ENCODE assay signal across 9 mouse cellular contexts in the genomic region with DNA sequence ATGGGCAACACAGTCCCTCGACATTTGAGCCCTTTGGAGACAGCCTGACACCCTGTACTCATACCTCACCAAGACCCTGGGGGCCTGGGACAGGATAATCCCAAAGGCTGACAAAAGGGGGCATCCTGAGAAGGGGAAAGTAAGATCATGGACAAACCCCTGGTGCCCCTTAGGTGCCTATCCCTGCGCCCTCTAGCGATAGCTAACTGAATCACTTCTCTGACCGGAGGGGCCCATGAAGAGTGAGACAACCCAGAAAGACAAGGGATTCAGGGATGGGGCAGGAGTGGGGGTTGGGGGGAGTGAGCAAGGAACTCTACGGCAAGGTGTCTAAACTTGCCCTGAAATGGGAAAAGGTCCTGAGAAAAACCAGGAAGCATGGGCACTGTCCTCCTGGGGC. TPM values are rescaled to one million over a fixed set of nuclear protein-coding genes. Genes with fewer than 3 reads are reported as not detected.
DNase-seq lines count a peak whose midpoint lies in the region.
"Had no signal": no experiment of that assay in that cellular context is flagged by ENCODE, and none has a peak within 500 bp of the region (broad histone marks: within the 10 kb centered on the region; RNA-seq: fewer than 3 reads in every experiment).

No protein-coding gene starts in this region.

- no peaks in the 10 kb centered on the region for H3K9me3 ChIP-seq in heart, embryonic 10.5 days
- H3K9me3 ChIP-seq: megakaryocyte, embryonic 14.5 days had no signal

- 9% methylated on average over 5 of the region's 5 CpGs for WGBS in heart, embryonic 10.5 days

- DNase-seq in heart, postnatal 4 days = peak; percentile 60
- no peak for DNase-seq in heart, embryonic 10.5 days (ENCODE audit: low spot score)
- DNase-seq in thymus, postnatal 0 days (ENCODE audit: low spot score) = peak; percentile 35
- no peak for DNase-seq in thymus, postnatal 36 days
- peak; percentile 37 for DNase-seq in forelimb bud, embryonic 11.5 days (ENCODE audit: low read depth, low spot score)
- peak; percentile 62 for DNase-seq in thymus, postnatal 4 days
- DNase-seq in spleen, postnatal 36 days (ENCODE audit: low spot score in 2 of 2) = no peak
- DNase-seq in right cerebral cortex, postnatal 36 days (ENCODE audit: low spot score in 2 of 2) = no peak

- peaks cover 98% of the 10 kb centered on the region for H3K27me3 ChIP-seq in heart, embryonic 10.5 days (ENCODE audit: insufficient read depth, poor library complexity, severe bottlenecking)

- no peak overlapping the region for H3K4me3 ChIP-seq in heart, embryonic 10.5 days
- H3K4me3 ChIP-seq: megakaryocyte, embryonic 14.5 days had no signal

- no peak overlapping the region for H3K27ac ChIP-seq in heart, embryonic 10.5 days

- H3K36me3 ChIP-seq in heart, embryonic 10.5 days = no peaks in the 10 kb centered on the region; the same call in 1 of the 2 replicates

- H3K4me1 ChIP-seq in heart, embryonic 10.5 days = peaks cover 38% of the 10 kb centered on the region

RNA-seq across cellular contexts. Expression of a gene that starts 14.8 kb away (rescaled TPM):
- total RNA-seq in heart, postnatal 4 days (2021) = 1 to 10 TPM; 2.1 to 2.3 TPM
- polyA plus RNA-seq in heart, embryonic 10.5 days (2016; fragmentation: Nextera tagmentation; extraction: Ambion mirVana) = 2.3 and 2.7 TPM in 2 replicates
- 3.0 and 3.4 TPM in 2 replicates for polyA plus RNA-seq in thymus, postnatal 0 days (2015; fragmentation: Nextera tagmentation; extraction: Ambion mirVana)

Comparison
In these comparisons a context has a peak if more than half of its experiments do, and no peak if none do; other contexts are left out.
1. DNase-seq: peak in heart, postnatal 4 days (single experiment), thymus, postnatal 0 days (single experiment), forelimb bud, embryonic 11.5 days (single experiment) and thymus, postnatal 4 days (single experiment); none in heart, embryonic 10.5 days (single experiment), thymus, postnatal 36 days (0 of 2), spleen, postnatal 36 days (0 of 2) and right cerebral cortex, postnatal 36 days (0 of 2).